ENCODE assay signal across 9 mouse cellular contexts in genomic region chr11:4134400-4134799, GRCm38 (mm10). TPM values are rescaled to one million over a fixed set of nuclear protein-coding genes. Genes with fewer than 3 reads are reported as not detected.
A peak's percentile ranks its signal among the peaks of the same experiment; 100 is the strongest.
DNase-seq lines count a peak whose midpoint lies in the region; ATAC-seq and TF ChIP-seq lines count a peak whose summit lies in the region.
"Had no signal": no experiment of that assay in that cellular context is flagged by ENCODE, and none has a peak within 500 bp of the region (broad histone marks: within the 10 kb centered on the region; RNA-seq: fewer than 3 reads in every experiment).

No protein-coding gene starts in this region.

- no peak for ATAC-seq in erythroblast, adult 5-6 weeks (replicated peaks; ENCODE audit: low FRiP score, poor library complexity, severe bottlenecking)
- peak; percentile 14; the same call in 1 of the 2 replicates for ATAC-seq in neural tube, embryonic 11.5 days (ENCODE audit: insufficient read depth, low FRiP score, low TSS enrichment)
- no peak for ATAC-seq in liver, embryonic 14.5 days (ENCODE audit: insufficient read depth)

- no peak for TF ChIP-seq EP300 in liver, embryonic 14.5 days (IDR thresholded peaks at IDR 0.05; ENCODE audit: low read depth)

- no peak overlapping the region for H3K4me2 ChIP-seq in neural tube, embryonic 11.5 days (ENCODE audit: low read depth)
- peak overlapping the region; percentile 28 for H3K4me2 ChIP-seq in liver, embryonic 14.5 days (ENCODE audit: low read depth)

- WGBS in neural tube, embryonic 11.5 days: 66% methylated on average over 6 of the region's 6 CpGs
- WGBS in liver, embryonic 14.5 days (ENCODE audit: insufficient replicate concordance): 45% methylated on average over 6 of the region's 6 CpGs

- H3K4me3 ChIP-seq in erythroblast, embryonic 14.5 days (replicated peaks): peak overlapping the region; percentile 89
- no peak overlapping the region for H3K4me3 ChIP-seq in neural tube, embryonic 11.5 days (ENCODE audit: low read depth, low read length)
- H3K4me3 ChIP-seq in liver, embryonic 14.5 days (ENCODE audit: insufficient read depth in 1 of 2, low read depth in 2 of 2, low read length in 2 of 2): peak overlapping the region; percentile 39 to 75; a peak in 1 of 4 replicates

- H3K9me3 ChIP-seq in erythroblast, embryonic 14.5 days (ENCODE audit: control insufficient read depth, low read length): peaks cover 12% of the 10 kb centered on the region
- H3K9me3 ChIP-seq in neural tube, embryonic 11.5 days (ENCODE audit: control insufficient read depth, low read length): no peaks in the 10 kb centered on the region
- H3K9me3 ChIP-seq in liver, embryonic 14.5 days (ENCODE audit: control insufficient read depth, low read length): peaks cover 2% of the 10 kb centered on the region; the same call in 1 of the 2 replicates

- peaks cover 28% of the 10 kb centered on the region for H3K36me3 ChIP-seq in erythroblast, embryonic 14.5 days (ENCODE audit: control insufficient read depth)
- H3K36me3 ChIP-seq in neural tube, embryonic 11.5 days (ENCODE audit: control insufficient read depth, insufficient read depth, low read length): peaks cover 2% of the 10 kb centered on the region; the same call in 1 of the 2 replicates
- no peaks in the 10 kb centered on the region for H3K36me3 ChIP-seq in liver, embryonic 14.5 days (replicated peaks; ENCODE audit: control insufficient read depth, insufficient read depth, low read depth)

- DNase-seq in neural tube, embryonic 11.5 days (ENCODE audit: low spot score): no peak
- no peak for DNase-seq in neural tube, embryonic 10.5 days (ENCODE audit: extremely low spot score, low spot score)
- DNase-seq in liver, embryonic 14.5 days (ENCODE audit: low read depth in 3 of 3, low spot score in 3 of 3): no peak
- no peak for DNase-seq in layer of hippocampus, postnatal 36 days
- no peak for DNase-seq in Muller cell, postnatal 12 days (ENCODE audit: inconsistent ontology term)
- DNase-seq in adrenal gland, adult 2 months: no peak

- peaks cover 46% of the 10 kb centered on the region for H3K4me1 ChIP-seq in erythroblast, embryonic 14.5 days (ENCODE audit: control insufficient read depth)
- H3K4me1 ChIP-seq in neural tube, embryonic 11.5 days (ENCODE audit: control insufficient read depth, insufficient read depth, low read length): peaks cover 6% of the 10 kb centered on the region; the same call in 1 of the 2 replicates
- peaks cover 8 to 19% of the 10 kb centered on the region in 2 experiments for H3K4me1 ChIP-seq in liver, embryonic 14.5 days (replicated peaks; ENCODE audit: control insufficient read depth in 2 of 2, insufficient read depth in 2 of 2, low read length in 1 of 2)

- H3K27ac ChIP-seq in neural tube, embryonic 11.5 days (ENCODE audit: low read depth, low read length): no peak overlapping the region
- no peak overlapping the region for H3K27ac ChIP-seq in liver, embryonic 14.5 days
- H3K27ac ChIP-seq: macrophage had no signal

- H3K27me3 ChIP-seq in erythroblast, embryonic 14.5 days (ENCODE audit: control insufficient read depth): no peaks in the 10 kb centered on the region
- H3K27me3 ChIP-seq in neural tube, embryonic 11.5 days (ENCODE audit: control insufficient read depth, insufficient read depth, low read length): no peaks in the 10 kb centered on the region
- no peaks in the 10 kb centered on the region for H3K27me3 ChIP-seq in liver, embryonic 14.5 days (ENCODE audit: control insufficient read depth, insufficient read depth, low read length)

- no peak for TF ChIP-seq CTCF in liver, embryonic 14.5 days (IDR thresholded peaks at IDR 0.05; ENCODE audit: low read depth)

- H3K9ac ChIP-seq in neural tube, embryonic 11.5 days (ENCODE audit: low read length): no peak overlapping the region
- no peak overlapping the region for H3K9ac ChIP-seq in liver, embryonic 14.5 days (replicated peaks)

RNA-seq across cellular contexts. Expression of gene Rnf215, which starts 0.6 kb away (rescaled TPM):
- 0.70 and 0.83 TPM in 2 replicates for polyA plus RNA-seq in erythroblast, embryonic 14.5 days (2012)
- 1.5 and 2.5 TPM in 2 replicates for total RNA-seq in erythroblast, adult 5-6 weeks (2015; ENCODE audit: low replicate concordance)
- 4.7 and 8.6 TPM in 2 replicates for total RNA-seq in erythroblast, adult 5-6 weeks (2017; ENCODE audit: low replicate concordance)
- 29.4 and 29.7 TPM in 2 replicates for polyA plus RNA-seq in neural tube, embryonic 11.5 days (2014; fragmentation: Nextera tagmentation; extraction: Ambion mirVana)
- 4.8 and 5.1 TPM in 2 replicates for polyA plus RNA-seq in liver, embryonic 14.5 days (2012; rRNA removed)
- 4.3 and 6.2 TPM in 2 replicates for polyA plus RNA-seq in liver, embryonic 14.5 days (2014; fragmentation: Nextera tagmentation; extraction: Ambion mirVana)
- total RNA-seq in layer of hippocampus, postnatal 36 days (2021): 10 to 100 TPM; 32.4 to 35.7 TPM
- 10 to 100 TPM; 21.7 to 25.0 TPM for total RNA-seq in adrenal gland, adult 2 months (2021)
- 34.6 and 40.2 TPM in 2 replicates for polyA plus RNA-seq in adrenal gland, adult 2 months (2012; rRNA removed)

RNA-seq across cellular contexts. Expression of gene Sec14l2, which starts 11.2 kb away (rescaled TPM):
- 0.45 and 0.67 TPM in 2 replicates for polyA plus RNA-seq in erythroblast, embryonic 14.5 days (2012)
- total RNA-seq in erythroblast, adult 5-6 weeks (2015; ENCODE audit: low replicate concordance): 1.5 and 7.7 TPM in 2 replicates
- total RNA-seq in erythroblast, adult 5-6 weeks (2017; ENCODE audit: low replicate concordance): 2.5 and 9.9 TPM in 2 replicates
- polyA plus RNA-seq in neural tube, embryonic 11.5 days (2014; fragmentation: Nextera tagmentation; extraction: Ambion mirVana): 2.1 and 2.3 TPM in 2 replicates
- polyA plus RNA-seq in liver, embryonic 14.5 days (2012; rRNA removed): 6.9 and 9.5 TPM in 2 replicates
- polyA plus RNA-seq in liver, embryonic 14.5 days (2014; fragmentation: Nextera tagmentation; extraction: Ambion mirVana): 4.5 and 6.0 TPM in 2 replicates
- total RNA-seq in layer of hippocampus, postnatal 36 days (2021): 10 to 100 TPM; 52.5 to 57.4 TPM
- total RNA-seq in adrenal gland, adult 2 months (2021): 1 to 10 TPM; 1.8 to 2.2 TPM
- polyA plus RNA-seq in adrenal gland, adult 2 months (2012; rRNA removed): 0.59 and 0.71 TPM in 2 replicates

RNA-seq across cellular contexts. Expression of gene Ccdc157, which starts 25.7 kb away (rescaled TPM):
- 0.10 and 0.11 TPM in 2 replicates for polyA plus RNA-seq in erythroblast, embryonic 14.5 days (2012)
- total RNA-seq in erythroblast, adult 5-6 weeks (2015; ENCODE audit: low replicate concordance): 0.21 and 0.77 TPM in 2 replicates
- 1.0 and 1.3 TPM in 2 replicates for total RNA-seq in erythroblast, adult 5-6 weeks (2017; ENCODE audit: low replicate concordance)
- 3.3 and 4.0 TPM in 2 replicates for polyA plus RNA-seq in neural tube, embryonic 11.5 days (2014; fragmentation: Nextera tagmentation; extraction: Ambion mirVana)
- polyA plus RNA-seq in liver, embryonic 14.5 days (2012; rRNA removed): 0.88 and 0.97 TPM in 2 replicates
- 0.32 and 0.47 TPM in 2 replicates for polyA plus RNA-seq in liver, embryonic 14.5 days (2014; fragmentation: Nextera tagmentation; extraction: Ambion mirVana)
- total RNA-seq in layer of hippocampus, postnatal 36 days (2021): 10 to 100 TPM; 10.1 to 12.0 TPM
- total RNA-seq in adrenal gland, adult 2 months (2021): 10 to 100 TPM; 10.3 to 13.1 TPM
- 9.3 and 11.3 TPM in 2 replicates for polyA plus RNA-seq in adrenal gland, adult 2 months (2012; rRNA removed)

RNA-seq across cellular contexts. Expression of gene Sf3a1, which starts 25.8 kb away (rescaled TPM):
- 6.6 and 8.0 TPM in 2 replicates for polyA plus RNA-seq in erythroblast, embryonic 14.5 days (2012)
- 12.7 and 19.6 TPM in 2 replicates for total RNA-seq in erythroblast, adult 5-6 weeks (2015; ENCODE audit: low replicate concordance)
- total RNA-seq in erythroblast, adult 5-6 weeks (2017; ENCODE audit: low replicate concordance): 10.8 and 18.4 TPM in 2 replicates
- 88.4 and 91.1 TPM in 2 replicates for polyA plus RNA-seq in neural tube, embryonic 11.5 days (2014; fragmentation: Nextera tagmentation; extraction: Ambion mirVana)
- polyA plus RNA-seq in liver, embryonic 14.5 days (2012; rRNA removed): 16.4 and 18.6 TPM in 2 replicates
- polyA plus RNA-seq in liver, embryonic 14.5 days (2014; fragmentation: Nextera tagmentation; extraction: Ambion mirVana): 23.5 and 24.2 TPM in 2 replicates
- 10 to 100 TPM; 74.8 to 76.3 TPM for total RNA-seq in layer of hippocampus, postnatal 36 days (2021)
- total RNA-seq in adrenal gland, adult 2 months (2021): 10 to 100 TPM; 47.0 to 52.5 TPM
- 36.4 and 39.8 TPM in 2 replicates for polyA plus RNA-seq in adrenal gland, adult 2 months (2012; rRNA removed)

RNA-seq across cellular contexts. Expression of gene Mtfp1, which starts 39.2 kb away (rescaled TPM):
- polyA plus RNA-seq in erythroblast, embryonic 14.5 days (2012): 1.8 and 2.1 TPM in 2 replicates
- total RNA-seq in erythroblast, adult 5-6 weeks (2015; ENCODE audit: low replicate concordance): 1.9 and 8.2 TPM in 2 replicates
- 3.7 and 5.6 TPM in 2 replicates for total RNA-seq in erythroblast, adult 5-6 weeks (2017; ENCODE audit: low replicate concordance)
- 5.9 and 6.7 TPM in 2 replicates for polyA plus RNA-seq in neural tube, embryonic 11.5 days (2014; fragmentation: Nextera tagmentation; extraction: Ambion mirVana)
- polyA plus RNA-seq in liver, embryonic 14.5 days (2012; rRNA removed): 13.3 and 16.7 TPM in 2 replicates
- 20.6 and 22.5 TPM in 2 replicates for polyA plus RNA-seq in liver, embryonic 14.5 days (2014; fragmentation: Nextera tagmentation; extraction: Ambion mirVana)
- 100 to 1,000 TPM; 118 TPM for total RNA-seq in layer of hippocampus, postnatal 36 days (2021)
- total RNA-seq in adrenal gland, adult 2 months (2021): 10 to 100 TPM; 19.3 to 24.2 TPM
- polyA plus RNA-seq in adrenal gland, adult 2 months (2012; rRNA removed): 40.4 and 43.8 TPM in 2 replicates
